Mouse (Mus musculus) erythroblast, embryonic 14.5 days (primary cell): Measurements from ENCODE around the gene Zc3hav1. TPM values are rescaled to one million over a fixed set of nuclear protein-coding genes. Genes with fewer than 3 reads are reported as not detected.
A peak's percentile ranks its signal among the peaks of the same experiment; 100 is the strongest.

Source experiments
- H3K27me3 ChIP-seq: 2 replicates; pipeline ENCODE4 v1.6.1; 2012; ENCODE audit warnings: inconsistent platforms; ENCODE audit not compliant: control insufficient read depth
- H3K36me3 ChIP-seq: 2 replicates; pipeline ENCODE4 v1.6.1; 2012; ENCODE audit warnings: mild to moderate bottlenecking, inconsistent platforms; ENCODE audit not compliant: control insufficient read depth
- H3K4me1 ChIP-seq: 2 replicates; pipeline ENCODE4 v1.6.1; 2012; ENCODE audit warnings: inconsistent platforms; ENCODE audit not compliant: control insufficient read depth
- H3K4me3 ChIP-seq: replicated peaks from 2 replicates; pipeline ENCODE3; 2012; ENCODE audit warnings: moderate library complexity, mild to moderate bottlenecking, inconsistent platforms
- H3K9me3 ChIP-seq: 2 replicates; pipeline ENCODE4 v1.6.1; 2012; ENCODE audit warnings: low read length, inconsistent platforms, mixed read lengths; ENCODE audit not compliant: control insufficient read depth
- GATA1 ChIP-seq: IDR thresholded peaks from 2 replicates; pipeline ENCODE4 v1.6.1; 2012; ENCODE audit warnings: low read length, inconsistent platforms, mixed read lengths
- TAL1 ChIP-seq: IDR thresholded peaks from 3 replicates; pipeline ENCODE4 v1.6.1; 2012; ENCODE audit warnings: low read length, inconsistent platforms, mixed read lengths
- polyA plus RNA-seq: library from polyadenylated mRNA; stranded (reverse); fragments of >175 nt; gene quantifications from 2 replicates; pipeline ENCODE4 v1.2.3, GENCODE M21; 2012

Gene Zc3hav1
- polyA plus RNA-seq, 1 experiment = 3.3 TPM

- Histone ChIP-seq H3K9me3 (no peaks in the 10 kb centered on the region), H3K36me3 (peaks cover 39% of the 10 kb centered on the region), H3K27me3 (no peaks in the 10 kb centered on the region), H3K4me1 (peaks cover 67% of the 10 kb centered on the region), H3K4me3 (peak overlapping the region; percentile 91)
- no peak for TF ChIP-seq TAL1
- TF ChIP-seq GATA1 = no peak
These were observed 435 bp upstream of the Zc3hav1 start for GRCm38 (mm10) chr6:38354723-38355353.

- Histone ChIP-seq H3K4me1 (peaks cover 72% of the 10 kb centered on the region), H3K27me3 (no peaks in the 10 kb centered on the region), H3K4me3 (peak overlapping the region; percentile 91), H3K9me3 (no peaks in the 10 kb centered on the region), H3K36me3 (peaks cover 53% of the 10 kb centered on the region)
- TF ChIP-seq TAL1 (no peak), GATA1 (no peak)
These were observed 1.2 kb downstream of the Zc3hav1 start for GRCm38 (mm10) chr6:38353181-38353580.

GRCm38 (mm10) chr6:38352451-38352850 lies 2.0 kb downstream of the Zc3hav1 start:
- TF ChIP-seq GATA1 (no peak), TAL1 (no peak)
- Histone ChIP-seq H3K27me3 (no peaks in the 10 kb centered on the region), H3K9me3 (no peaks in the 10 kb centered on the region), H3K4me3 (peak overlapping the region; percentile 91), H3K36me3 (peaks cover 60% of the 10 kb centered on the region), H3K4me1 (peaks cover 72% of the 10 kb centered on the region)

GRCm38 (mm10) chr6:38351930-38352329 lies 2.5 kb downstream of the Zc3hav1 start:
- peak overlapping the region; percentile 91 for H3K4me3 ChIP-seq
- peaks cover 73% of the 10 kb centered on the region for H3K4me1 ChIP-seq
- H3K36me3 ChIP-seq = peaks cover 65% of the 10 kb centered on the region
- TF ChIP-seq GATA1 = no peak
- TF ChIP-seq TAL1 = no peak
- H3K27me3 ChIP-seq = no peaks in the 10 kb centered on the region
- H3K9me3 ChIP-seq = no peaks in the 10 kb centered on the region

- peak overlapping the region; percentile 91 for H3K4me3 ChIP-seq
- peaks cover 81% of the 10 kb centered on the region for H3K36me3 ChIP-seq
- TF ChIP-seq TAL1 (no peak), GATA1 (no peak)
These were observed 4.6 kb downstream of the Zc3hav1 start for GRCm38 (mm10) chr6:38349806-38350205.

GRCm38 (mm10) chr6:38348811-38349453 lies 5.5 kb downstream of the Zc3hav1 start:
- Histone ChIP-seq H3K4me3 (peak overlapping the region; percentile 91), H3K4me1 (peaks cover 80% of the 10 kb centered on the region), H3K27me3 (no peaks in the 10 kb centered on the region), H3K36me3 (peaks cover 90% of the 10 kb centered on the region), H3K9me3 (no peaks in the 10 kb centered on the region)
- no peak for TF ChIP-seq GATA1

More at GRCm38 (mm10) chr6:38349806-38350205, 4.6 kb downstream of the Zc3hav1 start:
- Histone ChIP-seq H3K27me3 (no peaks in the 10 kb centered on the region), H3K9me3 (no peaks in the 10 kb centered on the region), H3K4me1 (peaks cover 73% of the 10 kb centered on the region)

GRCm38 (mm10) chr6:38347875-38348274 lies 6.5 kb downstream of the Zc3hav1 start:
- H3K36me3 ChIP-seq = peaks cover 92% of the 10 kb centered on the region
- H3K4me3 ChIP-seq = peak overlapping the region; percentile 35
- peaks cover 90% of the 10 kb centered on the region for H3K4me1 ChIP-seq
- no peak for TF ChIP-seq TAL1
- no peak for TF ChIP-seq GATA1
- no peaks in the 10 kb centered on the region for H3K9me3 ChIP-seq
- no peaks in the 10 kb centered on the region for H3K27me3 ChIP-seq

- Histone ChIP-seq H3K4me3 (peak overlapping the region; percentile 65), H3K27me3 (no peaks in the 10 kb centered on the region), H3K4me1 (peaks cover 93% of the 10 kb centered on the region), H3K9me3 (no peaks in the 10 kb centered on the region), H3K36me3 (peaks cover 77% of the 10 kb centered on the region)
- TF ChIP-seq TAL1 = no peak
- peak; percentile 88 for TF ChIP-seq GATA1
These were observed 8.6 kb downstream of the Zc3hav1 start for GRCm38 (mm10) chr6:38345796-38346195.

GRCm38 (mm10) chr6:38344006-38344670 lies 10.3 kb downstream of the Zc3hav1 start:
- Histone ChIP-seq H3K4me1 (peaks cover 93% of the 10 kb centered on the region), H3K36me3 (peaks cover 77% of the 10 kb centered on the region), H3K9me3 (no peaks in the 10 kb centered on the region), H3K4me3 (peak overlapping the region; percentile 65), H3K27me3 (no peaks in the 10 kb centered on the region)
- TF ChIP-seq TAL1 = no peak
- TF ChIP-seq GATA1 = no peak
